Mouse (Mus musculus) stomach, embryonic 15.5 days (tissue): ENCODE data around the gene Pard3. TPM values are rescaled to one million over a fixed set of nuclear protein-coding genes. Genes with fewer than 3 reads are reported as not detected.

Source experiments
- ATAC-seq: fragments of 200-750 bp; cut with Nextera tagmentation; 2 replicates; pipeline ENCODE4 v1.8.0; 2017; ENCODE audit warnings: low read depth, moderate number of reproducible peaks, moderate TSS enrichment; ENCODE audit not compliant: insufficient read depth, low FRiP score
- H3K27ac ChIP-seq: fragments of 300-500 bp; sonication (generic); 2 replicates; pipeline ENCODE4 v1.5.1; 2015; ENCODE audit warnings: mild to moderate bottlenecking, inconsistent platforms
- H3K27me3 ChIP-seq: fragments of 300-500 bp; sonication (generic); replicated peaks from 2 replicates; pipeline ENCODE4 v1.6.1; 2015; ENCODE audit warnings: inconsistent platforms
- H3K36me3 ChIP-seq: fragments of 300-500 bp; sonication (generic); 2 replicates; pipeline ENCODE4 v1.6.1; 2015; ENCODE audit warnings: inconsistent platforms
- H3K4me1 ChIP-seq: fragments of 300-500 bp; sonication (generic); 2 replicates; pipeline ENCODE4 v1.6.1; 2015; ENCODE audit warnings: inconsistent platforms
- H3K4me2 ChIP-seq: fragments of 300-500 bp; sonication (generic); 2 replicates; pipeline ENCODE4 v1.6.1; 2015; ENCODE audit warnings: mild to moderate bottlenecking, inconsistent platforms
- H3K4me3 ChIP-seq: fragments of 300-500 bp; sonication (generic); replicated peaks from 2 replicates; pipeline ENCODE4 v1.5.1; 2015; ENCODE audit warnings: inconsistent platforms
- H3K9ac ChIP-seq: fragments of 300-500 bp; sonication (generic); 2 replicates; pipeline ENCODE4 v1.6.1; 2015; ENCODE audit warnings: inconsistent platforms
- H3K9me3 ChIP-seq: fragments of 300-500 bp; sonication (generic); 2 replicates; pipeline ENCODE4 v1.6.1; 2016; ENCODE audit warnings: inconsistent platforms
- WGBS: fragments of 180-500 bp; shearing (Covaris S2); methylation state at CpG from one replicate; pipeline ENCODE4 v1.1.7; 2015; 5-methylcytosine and 5-hydroxymethylcytosine counted together
- polyA plus RNA-seq: library from polyadenylated mRNA; unstranded; fragments of >200 nt; fragmentation: Nextera tagmentation; extraction: Ambion mirVana; gene quantifications from 2 replicates; pipeline ENCODE4 v1.2.1, GENCODE M21; 2015

Pard3 gene
- polyA plus RNA-seq, 1 experiment from 2014 or later = 28.3 TPM

DNA sequence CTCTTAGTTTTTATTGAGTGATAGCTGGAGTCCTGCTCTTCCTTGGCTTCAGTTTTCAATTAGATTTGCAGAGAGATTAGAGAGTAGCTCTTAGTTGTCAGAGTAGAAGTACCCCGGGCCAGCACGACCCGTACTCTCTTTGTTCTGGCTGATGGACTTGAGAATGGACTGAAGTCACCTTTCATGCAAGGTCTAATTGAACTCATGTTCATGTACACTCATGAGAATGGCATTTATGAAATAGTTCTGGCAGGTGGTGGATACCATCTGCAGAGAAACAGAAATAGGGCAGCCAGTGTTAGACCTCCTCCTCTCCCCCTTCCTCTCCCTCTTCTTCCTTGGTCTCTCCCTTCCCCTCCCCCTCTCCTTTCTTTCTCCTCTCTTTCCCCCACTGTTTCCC, 158.7 kb downstream of the Pard3 start:
- 71% methylated on average over 3 of the region's 3 CpGs for WGBS
- Histone ChIP-seq H3K27me3 (no peaks in the 10 kb centered on the region), H3K9me3 (no peaks in the 10 kb centered on the region), H3K9ac (no peak overlapping the region), H3K4me2 (no peak overlapping the region), H3K27ac (no peak overlapping the region), H3K36me3 (no peaks in the 10 kb centered on the region), H3K4me1 (peaks cover 10% of the 10 kb centered on the region), H3K4me3 (no peak overlapping the region)
- ATAC-seq = no peak

DNA sequence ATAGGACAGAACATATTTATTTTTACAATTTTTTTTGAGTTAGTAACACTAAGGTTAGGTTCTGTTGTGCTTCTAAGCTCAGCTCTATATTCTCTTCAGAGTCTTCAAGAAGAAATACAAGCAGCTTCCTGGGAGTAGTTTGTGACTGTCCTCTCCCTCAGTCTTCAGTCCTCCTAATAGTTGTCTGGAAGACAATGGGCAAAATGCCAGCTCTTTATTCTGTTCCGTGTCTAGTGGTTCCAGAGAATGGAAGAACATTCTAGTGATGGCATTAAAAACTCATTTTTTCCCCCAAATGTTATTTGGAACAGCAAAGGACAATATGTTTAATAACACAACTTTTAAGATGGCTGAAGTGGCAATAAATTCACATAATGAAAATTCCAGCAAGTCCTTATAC, 163.3 kb downstream of the Pard3 start:
- Histone ChIP-seq H3K27me3 (no peaks in the 10 kb centered on the region), H3K4me1 (peaks cover 17% of the 10 kb centered on the region; the same call in 1 of the 2 replicates), H3K36me3 (no peaks in the 10 kb centered on the region), H3K9ac (no peak overlapping the region), H3K9me3 (no peaks in the 10 kb centered on the region), H3K4me2 (no peak overlapping the region), H3K27ac (no peak overlapping the region), H3K4me3 (no peak overlapping the region)
- WGBS = 19% methylated on average over 1 of the region's 1 CpGs
- no peak for ATAC-seq

- no peak for ATAC-seq
- 68% methylated on average over 4 of the region's 4 CpGs for WGBS
- no peaks in the 10 kb centered on the region for H3K36me3 ChIP-seq
Measured at GRCm38 (mm10) chr8:127227407-127227806, 163.7 kb downstream of the Pard3 start.

GRCm38 (mm10) chr8:127229325-127230232, 165.9 kb downstream of the Pard3 start:
- Histone ChIP-seq H3K27me3 (no peaks in the 10 kb centered on the region), H3K36me3 (no peaks in the 10 kb centered on the region), H3K27ac (no peak overlapping the region), H3K4me2 (no peak overlapping the region), H3K9me3 (no peaks in the 10 kb centered on the region), H3K4me1 (peaks cover 17% of the 10 kb centered on the region; the same call in 1 of the 2 replicates), H3K9ac (no peak overlapping the region), H3K4me3 (no peak overlapping the region)
- 49% methylated on average over 15 of the region's 15 CpGs for WGBS
- no peak for ATAC-seq

More at GRCm38 (mm10) chr8:127227407-127227806, 163.7 kb downstream of the Pard3 start:
- H3K9ac ChIP-seq = no peak overlapping the region
- no peaks in the 10 kb centered on the region for H3K27me3 ChIP-seq
- H3K4me3 ChIP-seq = no peak overlapping the region
- H3K27ac ChIP-seq = no peak overlapping the region
- no peak overlapping the region for H3K4me2 ChIP-seq
- no peaks in the 10 kb centered on the region for H3K9me3 ChIP-seq
- peaks cover 17% of the 10 kb centered on the region; the same call in 1 of the 2 replicates for H3K4me1 ChIP-seq

DNA sequence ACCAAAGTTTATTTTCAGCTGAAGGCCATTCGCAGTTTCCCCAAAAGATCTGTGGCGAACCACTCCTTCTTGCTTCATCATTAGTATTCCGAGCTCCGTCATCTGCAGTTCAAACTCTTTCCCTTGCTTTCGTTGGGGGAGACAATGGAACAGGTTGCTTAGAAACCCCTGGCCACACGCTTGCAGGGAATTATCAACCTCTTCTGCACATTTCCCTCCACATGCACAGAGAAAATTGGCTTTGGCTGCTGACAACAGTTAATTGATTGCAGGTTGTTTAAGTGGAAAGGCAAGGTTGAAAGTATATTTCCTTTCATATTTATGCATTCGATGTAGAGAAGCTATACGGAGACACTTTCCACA, 166.5 kb downstream of the Pard3 start:
- H3K9me3 ChIP-seq = no peaks in the 10 kb centered on the region
- H3K4me3 ChIP-seq = no peak overlapping the region
- H3K27me3 ChIP-seq = no peaks in the 10 kb centered on the region
- 63% methylated on average over 8 of the region's 8 CpGs for WGBS
- no peak overlapping the region for H3K9ac ChIP-seq
- H3K36me3 ChIP-seq = no peaks in the 10 kb centered on the region
- no peak for ATAC-seq
- no peak overlapping the region for H3K27ac ChIP-seq
- H3K4me1 ChIP-seq = peaks cover 17% of the 10 kb centered on the region; the same call in 1 of the 2 replicates
- H3K4me2 ChIP-seq = no peak overlapping the region

- Histone ChIP-seq H3K4me1 (0 out of 2 replicates have a peak, but pooled peaks cover 3% of the 10 kb centered on the region), H3K27ac (no peak overlapping the region), H3K36me3 (no peaks in the 10 kb centered on the region), H3K9me3 (no peaks in the 10 kb centered on the region), H3K9ac (no peak overlapping the region), H3K27me3 (no peaks in the 10 kb centered on the region), H3K4me3 (no peak overlapping the region), H3K4me2 (no peak overlapping the region)
- 87% methylated on average over 4 of the region's 4 CpGs for WGBS
- no peak for ATAC-seq
Measured at GRCm38 (mm10) chr8:127243351-127243750, 179.7 kb downstream of the Pard3 start.

DNA sequence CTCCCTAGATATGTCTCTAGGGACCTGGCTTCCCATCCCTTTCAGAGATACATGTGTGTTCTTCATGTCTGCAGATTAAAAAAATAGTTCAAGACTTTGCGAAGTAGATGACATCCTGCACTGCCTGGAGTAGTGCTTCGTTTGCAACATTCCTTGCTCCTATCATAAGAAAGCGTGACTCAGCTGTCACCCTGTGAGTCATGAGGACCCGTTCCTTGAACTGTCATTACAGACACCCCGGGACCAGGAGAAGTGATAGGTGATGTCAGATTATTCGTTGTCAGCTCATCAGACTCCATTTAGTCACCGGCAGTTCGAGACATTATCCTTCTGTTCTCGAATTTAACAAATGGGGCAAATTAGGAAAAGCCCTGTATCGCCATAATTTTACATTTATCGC, 180.1 kb downstream of the Pard3 start:
- 77% methylated on average over 11 of the region's 11 CpGs for WGBS
- Histone ChIP-seq H3K4me1 (0 out of 2 replicates have a peak, but pooled peaks cover 3% of the 10 kb centered on the region), H3K4me2 (no peak overlapping the region), H3K36me3 (no peaks in the 10 kb centered on the region), H3K9me3 (no peaks in the 10 kb centered on the region), H3K4me3 (no peak overlapping the region), H3K9ac (no peak overlapping the region), H3K27ac (no peak overlapping the region), H3K27me3 (no peaks in the 10 kb centered on the region)
- ATAC-seq = no peak

DNA sequence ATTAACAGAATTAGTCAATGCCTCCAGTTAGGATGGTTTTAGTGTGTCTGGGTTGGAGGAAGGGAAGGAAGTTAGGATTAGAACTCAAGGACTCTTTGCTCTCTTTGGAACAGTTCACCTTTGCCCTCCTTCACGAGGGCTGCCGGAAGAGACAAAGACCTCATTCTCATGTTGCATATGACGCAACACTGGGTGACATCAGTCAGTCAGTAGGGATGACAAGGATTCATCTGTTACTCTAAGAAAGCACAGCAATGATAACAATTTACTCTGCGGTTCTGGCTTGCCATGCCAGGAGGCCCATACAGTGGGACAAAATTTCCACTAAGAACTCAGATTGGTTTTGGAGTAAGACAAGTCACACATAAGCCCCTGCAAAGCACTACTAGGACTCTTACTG, 187.1 kb downstream of the Pard3 start:
- H3K4me1 ChIP-seq = 0 out of 2 replicates have a peak, but pooled peaks cover 7% of the 10 kb centered on the region
- ATAC-seq = no peak
- 63% methylated on average over 4 of the region's 4 CpGs for WGBS
- no peaks in the 10 kb centered on the region for H3K27me3 ChIP-seq
- H3K36me3 ChIP-seq = no peaks in the 10 kb centered on the region
- no peak overlapping the region for H3K4me2 ChIP-seq
- no peak overlapping the region for H3K4me3 ChIP-seq
- no peak overlapping the region for H3K27ac ChIP-seq
- no peak overlapping the region for H3K9ac ChIP-seq
- H3K9me3 ChIP-seq = no peaks in the 10 kb centered on the region

DNA sequence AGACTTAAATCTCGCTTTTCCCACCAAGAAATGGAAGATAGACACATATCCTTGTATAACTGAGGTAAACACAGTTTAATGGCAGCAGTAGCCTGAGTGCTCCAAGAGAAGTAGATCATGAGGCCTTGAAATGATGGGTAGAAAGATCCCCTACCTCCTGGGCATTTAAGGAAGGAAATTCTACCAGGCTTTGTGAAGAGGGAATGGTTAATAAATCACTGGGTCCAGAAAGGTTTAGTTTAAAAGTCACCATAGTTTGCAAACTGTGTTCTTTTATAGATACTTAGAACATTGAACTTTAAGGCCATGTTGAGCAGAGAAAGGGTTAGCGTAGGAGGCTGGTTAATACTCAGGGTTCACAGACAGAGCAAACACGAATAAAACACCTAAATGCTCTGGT, 187.8 kb downstream of the Pard3 start:
- 82% methylated on average over 3 of the region's 3 CpGs for WGBS
- H3K27ac ChIP-seq = no peak overlapping the region
- no peak overlapping the region for H3K4me3 ChIP-seq
- 0 out of 2 replicates have a peak, but pooled peaks cover 7% of the 10 kb centered on the region for H3K4me1 ChIP-seq
- no peaks in the 10 kb centered on the region for H3K27me3 ChIP-seq
- H3K36me3 ChIP-seq = no peaks in the 10 kb centered on the region
- no peak overlapping the region for H3K4me2 ChIP-seq
- no peak overlapping the region for H3K9ac ChIP-seq
- no peak for ATAC-seq
- no peaks in the 10 kb centered on the region for H3K9me3 ChIP-seq

GRCm38 (mm10) chr8:127251985-127252384, 188.3 kb downstream of the Pard3 start:
- no peak overlapping the region for H3K4me3 ChIP-seq
- 85% methylated on average over 13 of the region's 13 CpGs for WGBS
- 0 out of 2 replicates have a peak, but pooled peaks cover 7% of the 10 kb centered on the region for H3K4me1 ChIP-seq
- H3K9ac ChIP-seq = no peak overlapping the region
- no peaks in the 10 kb centered on the region for H3K27me3 ChIP-seq
- H3K27ac ChIP-seq = no peak overlapping the region
- H3K9me3 ChIP-seq = no peaks in the 10 kb centered on the region
- no peaks in the 10 kb centered on the region for H3K36me3 ChIP-seq
- H3K4me2 ChIP-seq = no peak overlapping the region
- ATAC-seq = no peak

- no peaks in the 10 kb centered on the region for H3K27me3 ChIP-seq
- 80% methylated on average over 7 of the region's 7 CpGs for WGBS
- H3K9me3 ChIP-seq = no peaks in the 10 kb centered on the region
- H3K9ac ChIP-seq = no peak overlapping the region
- H3K36me3 ChIP-seq = no peaks in the 10 kb centered on the region
- 0 out of 2 replicates have a peak, but pooled peaks cover 3% of the 10 kb centered on the region for H3K4me1 ChIP-seq
- ATAC-seq = no peak
- no peak overlapping the region for H3K4me2 ChIP-seq
- H3K4me3 ChIP-seq = no peak overlapping the region
- no peak overlapping the region for H3K27ac ChIP-seq
Measured at GRCm38 (mm10) chr8:127254625-127255024, 190.9 kb downstream of the Pard3 start.

DNA sequence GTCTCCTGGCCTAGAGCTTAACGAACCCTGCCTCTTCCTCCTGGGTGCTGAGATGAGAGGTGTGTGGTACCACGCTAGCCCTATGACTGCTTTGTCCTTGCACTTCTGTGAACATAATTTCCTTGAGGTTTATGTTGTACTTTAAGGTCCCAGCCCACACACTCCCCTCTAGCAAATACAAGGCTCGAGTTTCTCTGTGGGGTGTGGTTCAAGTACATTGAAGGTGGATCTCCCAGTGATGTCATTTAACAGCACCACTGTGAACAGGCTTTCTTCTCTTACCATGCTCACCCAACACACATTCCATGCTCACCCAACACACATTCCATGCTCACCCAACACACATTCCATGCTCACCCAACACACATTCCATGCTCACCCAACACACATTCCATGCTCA, 193.4 kb downstream of the Pard3 start:
- H3K9ac ChIP-seq = no peak overlapping the region
- H3K36me3 ChIP-seq = no peaks in the 10 kb centered on the region
- H3K4me3 ChIP-seq = no peak overlapping the region
- no peak for ATAC-seq
- no peaks in the 10 kb centered on the region for H3K4me1 ChIP-seq
- H3K9me3 ChIP-seq = no peaks in the 10 kb centered on the region
- no peak overlapping the region for H3K27ac ChIP-seq
- WGBS = 85% methylated on average over 3 of the region's 3 CpGs
- H3K4me2 ChIP-seq = no peak overlapping the region
- no peaks in the 10 kb centered on the region for H3K27me3 ChIP-seq
